Mouse (Mus musculus): ENCODE results near the gene Ogdh.

DNA sequence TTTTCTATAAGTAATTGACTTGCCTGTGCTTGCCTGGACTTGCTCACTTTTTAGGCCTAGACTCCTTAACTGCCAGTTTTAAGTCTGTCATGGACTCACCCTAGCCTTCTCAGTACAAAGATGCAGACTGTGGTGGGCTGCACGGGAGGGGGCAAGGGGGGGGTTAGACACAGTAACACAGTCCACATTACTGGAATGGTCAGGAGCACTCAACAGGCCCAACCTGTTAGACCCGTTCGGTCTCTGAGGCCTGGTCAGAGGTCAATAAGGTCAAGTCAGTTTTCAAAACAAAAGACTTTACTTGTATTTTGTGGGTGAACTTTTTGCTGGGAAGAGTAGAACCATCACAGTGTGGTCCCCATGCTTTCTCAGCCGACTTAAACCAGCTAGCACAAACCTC lies 75.7 kb downstream of the Ogdh start:
- TF ChIP-seq CTCF (conservative IDR thresholded peaks at IDR 0.05; ENCODE audit: insufficient read depth, insufficient read length, low read depth, low read length) (no peak), POLR2A (IDR thresholded peaks at IDR 0.05; ENCODE audit: low read depth, low read length) (no peak)
